Mouse (Mus musculus): ENCODE results near the gene Nars2. TPM values are rescaled to one million over a fixed set of nuclear protein-coding genes. Genes with fewer than 3 reads are reported as not detected.
A peak's percentile ranks its signal among the peaks of the same experiment; 100 is the strongest.

Nars2 gene
- polyA plus RNA-seq, 1 experiment from 2014 or later: 10.7 TPM

GRCm38 (mm10) chr7:96906216-96906615, 45.1 kb upstream of the Nars2 start:
- Histone ChIP-seq H3K36me3 (ENCODE audit: control insufficient read depth, insufficient read depth) (no peaks in the 10 kb centered on the region), H3K27me3 (replicated peaks; ENCODE audit: control insufficient read depth, insufficient read depth, low read length) (no peaks in the 10 kb centered on the region), H3K4me1 (replicated peaks; ENCODE audit: control insufficient read depth, insufficient read depth, low read length) (no peaks in the 10 kb centered on the region), H3K9ac (ENCODE audit: low read depth, low read length) (no peak overlapping the region), H3K27ac (ENCODE audit: low read depth, low read length) (no peak overlapping the region), H3K9me3 (ENCODE audit: control insufficient read depth) (no peaks in the 10 kb centered on the region), H3K4me3 (ENCODE audit: low read depth, low read length) (no peak overlapping the region), H3K4me2 (replicated peaks; ENCODE audit: low read depth) (no peak overlapping the region)
- ATAC-seq: no peak
- no peak for TF ChIP-seq CTCF (IDR thresholded peaks at IDR 0.05; ENCODE audit: low read depth)
- WGBS: 95% methylated on average over 20 of the region's 20 CpGs

- TF ChIP-seq CTCF (IDR thresholded peaks at IDR 0.05; ENCODE audit: low read depth): no peak
- no peaks in the 10 kb centered on the region for H3K4me1 ChIP-seq (replicated peaks; ENCODE audit: control insufficient read depth, insufficient read depth, low read length)
- WGBS: 82% methylated on average over 16 of the region's 16 CpGs
These were observed 43.2 kb upstream of the Nars2 start for GRCm38 (mm10) chr7:96907971-96908680.

GRCm38 (mm10) chr7:96909856-96910255, 41.4 kb upstream of the Nars2 start:
- no peak overlapping the region for H3K27ac ChIP-seq (ENCODE audit: low read depth, low read length)
- no peak overlapping the region for H3K4me3 ChIP-seq (ENCODE audit: low read depth, low read length)
- no peaks in the 10 kb centered on the region for H3K36me3 ChIP-seq (ENCODE audit: control insufficient read depth, insufficient read depth)
- no peaks in the 10 kb centered on the region for H3K9me3 ChIP-seq (ENCODE audit: control insufficient read depth)
- no peak overlapping the region for H3K4me2 ChIP-seq (replicated peaks; ENCODE audit: low read depth)
- WGBS: 77% methylated on average over 5 of the region's 5 CpGs
- H3K9ac ChIP-seq (ENCODE audit: low read depth, low read length): no peak overlapping the region
- H3K27me3 ChIP-seq (replicated peaks; ENCODE audit: control insufficient read depth, insufficient read depth, low read length): no peaks in the 10 kb centered on the region
- TF ChIP-seq CTCF (IDR thresholded peaks at IDR 0.05; ENCODE audit: low read depth): no peak
- no peak for ATAC-seq
- H3K4me1 ChIP-seq (replicated peaks; ENCODE audit: control insufficient read depth, insufficient read depth, low read length): no peaks in the 10 kb centered on the region

More at GRCm38 (mm10) chr7:96907971-96908680, 43.2 kb upstream of the Nars2 start:
- H3K9me3 ChIP-seq (ENCODE audit: control insufficient read depth): no peaks in the 10 kb centered on the region
- H3K4me2 ChIP-seq (replicated peaks; ENCODE audit: low read depth): no peak overlapping the region
- H3K27ac ChIP-seq (ENCODE audit: low read depth, low read length): no peak overlapping the region
- no peaks in the 10 kb centered on the region for H3K27me3 ChIP-seq (replicated peaks; ENCODE audit: control insufficient read depth, insufficient read depth, low read length)
- no peaks in the 10 kb centered on the region for H3K36me3 ChIP-seq (ENCODE audit: control insufficient read depth, insufficient read depth)
- ATAC-seq: no peak
- no peak overlapping the region for H3K9ac ChIP-seq (ENCODE audit: low read depth, low read length)
- no peak overlapping the region for H3K4me3 ChIP-seq (ENCODE audit: low read depth, low read length)

GRCm38 (mm10) chr7:96910310-96910960, 40.9 kb upstream of the Nars2 start:
- Histone ChIP-seq H3K4me3 (ENCODE audit: low read depth, low read length) (no peak overlapping the region), H3K9ac (ENCODE audit: low read depth, low read length) (no peak overlapping the region), H3K27me3 (replicated peaks; ENCODE audit: control insufficient read depth, insufficient read depth, low read length) (no peaks in the 10 kb centered on the region), H3K4me1 (replicated peaks; ENCODE audit: control insufficient read depth, insufficient read depth, low read length) (no peaks in the 10 kb centered on the region), H3K4me2 (replicated peaks; ENCODE audit: low read depth) (no peak overlapping the region), H3K36me3 (ENCODE audit: control insufficient read depth, insufficient read depth) (no peaks in the 10 kb centered on the region), H3K9me3 (ENCODE audit: control insufficient read depth) (no peaks in the 10 kb centered on the region), H3K27ac (ENCODE audit: low read depth, low read length) (no peak overlapping the region)
- whole genome bisulfite sequencing: 79% methylated on average over 12 of the region's 12 CpGs
- TF ChIP-seq CTCF (IDR thresholded peaks at IDR 0.05; ENCODE audit: low read depth): no peak
- ATAC-seq: no peak

- Histone ChIP-seq H3K4me3 (ENCODE audit: low read depth, low read length) (no peak overlapping the region), H3K4me2 (replicated peaks; ENCODE audit: low read depth) (no peak overlapping the region), H3K4me1 (replicated peaks; ENCODE audit: control insufficient read depth, insufficient read depth, low read length) (no peaks in the 10 kb centered on the region), H3K9me3 (ENCODE audit: control insufficient read depth) (no peaks in the 10 kb centered on the region), H3K27me3 (replicated peaks; ENCODE audit: control insufficient read depth, insufficient read depth, low read length) (no peaks in the 10 kb centered on the region), H3K36me3 (ENCODE audit: control insufficient read depth, insufficient read depth) (no peaks in the 10 kb centered on the region), H3K27ac (ENCODE audit: low read depth, low read length) (no peak overlapping the region), H3K9ac (ENCODE audit: low read depth, low read length) (no peak overlapping the region)
- 4% methylated on average over 6 of the region's 6 CpGs for WGBS
- peak; percentile 94 for TF ChIP-seq CTCF (IDR thresholded peaks at IDR 0.05; ENCODE audit: low read depth)
- no peak for ATAC-seq
These were observed 37.3 kb upstream of the Nars2 start for GRCm38 (mm10) chr7:96914031-96914430.

GRCm38 (mm10) chr7:96915452-96916105, 35.7 kb upstream of the Nars2 start:
- no peak overlapping the region for H3K4me3 ChIP-seq (ENCODE audit: low read depth, low read length)
- peak; percentile 93 for TF ChIP-seq CTCF (IDR thresholded peaks at IDR 0.05; ENCODE audit: low read depth)
- WGBS: 0% methylated on average over 2 of the region's 2 CpGs
- ATAC-seq: no peak
- H3K27ac ChIP-seq (ENCODE audit: low read depth, low read length): no peak overlapping the region
- H3K4me1 ChIP-seq (replicated peaks; ENCODE audit: control insufficient read depth, insufficient read depth, low read length): no peaks in the 10 kb centered on the region
- no peaks in the 10 kb centered on the region for H3K9me3 ChIP-seq (ENCODE audit: control insufficient read depth)
- H3K36me3 ChIP-seq (ENCODE audit: control insufficient read depth, insufficient read depth): no peaks in the 10 kb centered on the region
- H3K9ac ChIP-seq (ENCODE audit: low read depth, low read length): no peak overlapping the region
- H3K27me3 ChIP-seq (replicated peaks; ENCODE audit: control insufficient read depth, insufficient read depth, low read length): no peaks in the 10 kb centered on the region
- H3K4me2 ChIP-seq (replicated peaks; ENCODE audit: low read depth): no peak overlapping the region
